Mouse (Mus musculus) left cerebral cortex, postnatal 25 days (tissue): ENCODE results near the gene Tnn. TPM values are rescaled to one million over a fixed set of nuclear protein-coding genes. Genes with fewer than 3 reads are reported as not detected.

Experiments used
- DNase-seq, 2 experiments: peaks; one replicate each; pipeline ENCODE4 v3.0.0; 2022; ENCODE audit warnings: low spot score in 2 of 2, mixed read lengths in 1 of 2
- intact Hi-C: fragments of 180-260 bp; cut with DNase I; formaldehyde crosslinking; loops from one replicate; pipeline ENCODE4 v1.15.1; 2025
- total RNA-seq, 2 experiments: library from RNA; stranded (reverse); gene quantifications; 2 replicates each; pipeline ENCODE4 v1.2.3; 2021

Tnn gene
- total RNA-seq = under 1 TPM; 0.11 to 0.18 TPM

DNA sequence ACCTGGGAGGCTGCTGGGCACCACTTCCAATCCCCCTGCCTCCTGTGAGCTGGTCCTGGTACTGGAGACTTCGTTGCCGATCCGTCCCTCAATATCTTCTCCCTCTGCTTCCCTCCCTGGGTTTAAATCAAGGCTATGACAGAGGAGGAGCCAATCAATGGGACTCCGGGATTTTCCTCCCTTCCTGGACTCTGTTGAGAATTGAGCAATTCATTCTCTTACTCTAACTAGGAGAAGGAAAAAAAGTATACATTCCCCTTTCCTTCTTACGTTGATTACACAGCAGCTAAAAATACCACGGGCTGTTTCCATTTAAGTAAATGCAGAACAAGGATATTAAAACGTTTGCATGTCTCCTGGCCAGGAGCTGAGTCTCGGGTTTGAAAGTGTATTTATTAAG lies at the start of gene Tnn:
Gene Tnn, minus strand, starts transcription at position 101 of the 400 bp plus-strand sequence.
- intact Hi-C loops = no loop called here
- no peak for DNase-seq

DNA sequence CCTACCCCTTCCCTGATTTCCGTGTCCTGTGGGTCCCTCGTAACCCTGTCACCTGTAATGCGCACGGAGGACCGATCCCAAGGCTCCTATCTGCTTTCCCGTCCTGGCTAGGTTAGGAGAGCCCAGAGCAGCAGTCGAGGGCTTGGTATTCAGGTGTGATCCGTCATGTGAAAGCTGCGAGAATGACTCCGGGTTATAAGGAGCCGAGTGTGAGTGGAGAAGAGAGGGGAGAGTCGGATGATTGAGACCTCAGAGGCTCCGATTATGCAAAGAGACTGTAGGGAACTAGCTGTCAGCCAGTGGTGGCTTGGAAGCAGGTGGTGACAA lies 41.9 kb upstream of the Tnn start:
- intact Hi-C loops = loop anchor here (1.0 kb wide), 1 partner anchor 17 kb away; the partner anchor contains the start of gene Cacybp
- DNase-seq = no peak

DNA sequence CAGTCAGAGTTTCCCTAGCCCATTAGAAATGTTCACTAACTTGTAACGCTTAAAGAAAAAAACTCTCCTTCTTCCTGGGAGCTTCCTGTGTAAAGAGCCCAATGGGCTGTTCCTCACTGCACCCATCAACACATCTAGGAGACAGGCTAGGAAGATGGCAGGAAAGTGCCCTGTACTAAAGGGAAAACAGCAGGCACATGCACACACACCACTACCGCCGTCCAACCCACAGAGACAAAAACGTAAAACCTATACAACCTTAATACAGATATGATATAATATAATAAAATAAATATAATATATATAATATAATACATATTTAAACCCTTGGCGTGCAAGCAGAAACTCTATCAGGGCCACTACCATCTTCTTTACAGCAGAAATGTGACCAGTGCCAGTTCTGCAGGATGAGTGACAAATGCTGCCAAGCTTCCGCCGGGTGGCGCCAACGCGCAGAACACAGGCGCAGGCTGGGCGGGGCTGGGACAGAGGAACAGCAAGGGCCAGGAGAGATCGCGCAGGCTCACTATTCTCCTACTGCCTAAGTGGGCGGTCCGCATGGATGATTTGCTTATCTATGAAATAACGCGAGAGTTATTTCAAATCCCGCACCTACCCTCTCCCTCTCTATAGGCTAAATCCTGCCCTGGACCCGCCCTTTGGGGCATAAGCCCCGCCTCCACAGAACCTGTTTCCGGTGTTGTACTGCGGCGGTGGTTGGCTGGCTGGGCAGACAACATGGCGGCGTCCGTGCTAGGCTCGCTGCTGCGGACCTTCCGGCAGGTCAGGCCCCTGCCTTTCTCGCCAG lies 41.4 kb upstream of the Tnn start, which contains the start of gene Mrps14:
Gene Mrps14, plus strand, starts transcription at position 687 of the 808 bp plus-strand sequence.
- DNase-seq = peak; percentile 97 to 100
- intact Hi-C loops = loop anchor here (1.0 kb wide), 1 partner anchor 18 kb away; the partner anchor contains the start of gene Cacybp

DNA sequence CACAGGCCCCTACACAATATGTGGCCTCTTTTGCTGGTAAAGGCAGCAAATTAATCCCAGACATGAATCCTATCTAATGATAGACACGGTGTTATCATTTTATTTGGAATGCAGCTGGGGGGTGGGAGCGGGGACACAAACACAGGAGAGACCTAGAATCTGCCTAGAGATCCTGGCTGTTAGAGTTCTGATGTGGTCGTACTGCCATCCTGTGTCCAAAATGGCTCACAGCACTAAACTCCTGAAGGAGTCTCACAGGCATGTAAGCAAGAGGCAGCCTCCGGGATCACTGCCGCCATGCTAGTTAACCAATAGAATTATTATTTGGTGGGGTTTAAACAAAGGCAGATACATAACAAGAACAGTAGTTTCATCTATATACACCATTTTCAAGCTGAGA lies 31.1 kb upstream of the Tnn start:
- intact Hi-C loops = loop anchor here (5.0 to 10.0 kb wide), 4 partner anchors 87 to 1470 kb away; partner anchors contain the start of gene Tnr
- DNase-seq = peak; percentile 56 to 76

DNA sequence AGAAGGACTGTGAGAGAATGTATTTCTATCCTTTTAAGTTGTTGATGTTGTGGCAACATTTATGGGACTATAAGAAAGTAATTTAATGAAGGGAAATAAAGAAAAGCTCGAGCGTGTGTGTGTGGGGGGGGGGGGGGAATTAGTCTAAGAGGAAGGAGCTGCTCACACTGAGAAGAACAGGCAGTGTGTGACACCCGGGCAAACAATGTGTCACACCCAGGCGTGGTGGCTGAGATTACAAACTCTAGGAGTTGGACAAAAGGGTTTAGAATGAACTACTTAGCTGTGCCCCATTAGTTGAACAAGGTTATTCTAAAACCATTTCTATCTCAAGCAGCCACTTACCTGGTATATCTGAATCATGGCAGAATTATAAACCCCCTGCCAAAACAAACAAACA lies 27.8 kb upstream of the Tnn start:
- intact Hi-C loops = loop anchor here (5.0 to 10.0 kb wide), 4 partner anchors 84 to 1466 kb away; partner anchors contain the start of gene Tnr
- no peak for DNase-seq

DNA sequence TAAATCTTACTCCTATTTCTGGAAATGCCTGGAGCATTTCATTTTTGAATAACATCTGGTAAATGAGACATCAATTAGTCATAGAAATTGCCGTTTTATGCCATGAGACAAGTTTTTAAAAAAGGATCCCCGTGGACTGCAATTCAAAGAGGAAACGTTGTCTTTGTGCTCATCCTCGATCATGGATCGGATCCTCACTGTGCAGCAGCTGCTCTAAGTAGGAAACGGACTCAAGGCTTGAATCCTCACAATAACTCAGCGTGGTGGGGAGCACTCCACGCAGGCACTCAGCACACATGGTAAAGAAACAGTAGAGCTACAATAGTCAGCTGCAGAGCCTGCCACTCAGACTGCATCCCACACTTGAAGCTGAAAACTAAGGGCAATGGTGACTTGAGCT lies 23.5 kb upstream of the Tnn start:
- intact Hi-C loops = loop anchor here (10.0 kb wide), 1 partner anchor 252 kb away; no protein-coding TSS in a partner anchor
- DNase-seq = peak in 1 of 2 experiments; percentile 12

DNA sequence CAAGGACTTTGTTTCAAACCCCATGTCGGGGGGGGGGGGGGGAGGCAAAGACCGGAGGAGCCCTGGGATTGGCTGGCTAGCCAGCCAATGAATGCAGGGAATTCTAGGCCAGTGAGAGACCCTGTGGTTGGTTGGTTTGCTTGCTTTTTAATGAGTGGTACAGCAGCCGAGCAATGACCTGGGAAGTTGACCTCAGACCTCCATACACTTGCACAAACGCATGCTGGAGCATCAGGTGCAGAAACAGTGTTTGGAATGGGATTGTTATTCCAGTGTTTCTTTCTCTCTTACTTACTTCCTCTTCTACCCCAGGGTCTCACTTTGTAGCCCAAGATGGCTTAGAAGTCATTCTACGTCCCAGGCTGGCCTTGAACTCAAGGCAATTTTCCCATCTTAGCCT lies 13.2 kb upstream of the Tnn start:
- intact Hi-C loops = no loop called here
- no peak for DNase-seq

DNA sequence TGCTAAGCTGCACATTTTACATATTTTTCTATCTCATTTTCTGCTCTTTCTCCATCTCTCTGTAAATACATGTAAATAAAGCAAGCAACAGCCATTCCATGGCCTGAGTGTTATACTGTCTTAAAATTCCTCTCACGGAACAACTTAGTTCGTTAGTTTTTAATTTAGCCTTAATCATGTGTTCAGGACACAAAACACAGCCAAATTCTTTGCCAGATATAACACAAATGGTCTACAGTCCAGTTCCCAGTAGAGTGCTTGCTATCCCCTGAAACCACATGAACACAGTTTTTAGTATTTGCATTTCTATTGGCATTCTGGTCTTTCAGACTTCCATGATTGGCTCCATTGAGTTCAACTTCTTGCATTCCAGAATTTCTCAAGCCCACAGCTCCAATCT lies 4.8 kb upstream of the Tnn start:
- intact Hi-C loops = no loop called here
- no peak for DNase-seq

DNA sequence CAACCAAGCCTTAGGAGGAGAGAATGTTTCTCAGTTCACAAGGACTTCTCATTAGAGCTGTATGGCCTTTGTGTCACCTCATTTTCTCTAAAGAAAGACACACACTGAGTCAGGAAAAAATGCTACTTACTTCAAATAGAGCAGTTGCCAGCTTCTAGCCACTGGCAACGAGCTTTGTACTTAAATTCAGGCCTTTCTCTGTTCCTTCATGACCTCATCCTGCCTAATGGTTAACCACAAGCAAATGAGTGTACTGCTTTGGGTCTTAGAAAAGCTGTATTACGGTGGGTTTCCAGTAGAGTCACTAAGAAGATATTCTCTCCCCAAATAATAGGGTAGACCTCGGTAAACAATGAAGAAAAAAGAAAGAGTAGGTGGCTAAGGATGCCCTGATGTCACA lies 2.7 kb downstream of the Tnn start:
- no peak for DNase-seq
- intact Hi-C loops = no loop called here

DNA sequence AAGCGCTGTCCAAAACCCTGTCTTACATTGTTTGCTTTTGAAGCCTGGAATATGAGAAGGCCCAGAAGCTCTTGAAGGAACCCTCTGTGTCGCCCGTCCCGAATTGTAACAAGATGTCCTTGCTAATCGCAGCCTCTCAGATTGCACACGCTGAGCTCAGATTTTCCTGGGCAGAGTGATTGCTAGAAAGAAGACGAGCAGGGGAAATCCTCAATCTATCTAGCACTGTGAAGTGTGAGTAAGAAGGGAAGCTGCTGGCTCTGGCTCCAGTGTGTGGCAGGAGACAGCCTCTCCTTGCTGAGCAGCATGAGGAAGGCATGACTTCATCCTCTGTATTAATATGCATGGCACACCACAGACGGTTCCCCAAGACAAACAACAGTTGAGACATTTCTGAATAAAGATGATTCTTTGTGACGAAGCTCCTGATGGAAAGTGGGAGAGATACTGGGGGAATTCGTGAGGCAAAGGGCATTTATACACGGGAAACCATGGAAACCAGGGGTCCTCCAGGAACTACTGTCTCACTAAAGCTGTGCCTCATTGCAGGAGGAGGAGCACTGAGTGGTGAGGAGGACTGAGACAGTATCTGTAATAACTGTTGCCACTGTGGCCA lies 4.0 kb downstream of the Tnn start:
- intact Hi-C loops = no loop called here
- DNase-seq = peak; percentile 37 to 67

DNA sequence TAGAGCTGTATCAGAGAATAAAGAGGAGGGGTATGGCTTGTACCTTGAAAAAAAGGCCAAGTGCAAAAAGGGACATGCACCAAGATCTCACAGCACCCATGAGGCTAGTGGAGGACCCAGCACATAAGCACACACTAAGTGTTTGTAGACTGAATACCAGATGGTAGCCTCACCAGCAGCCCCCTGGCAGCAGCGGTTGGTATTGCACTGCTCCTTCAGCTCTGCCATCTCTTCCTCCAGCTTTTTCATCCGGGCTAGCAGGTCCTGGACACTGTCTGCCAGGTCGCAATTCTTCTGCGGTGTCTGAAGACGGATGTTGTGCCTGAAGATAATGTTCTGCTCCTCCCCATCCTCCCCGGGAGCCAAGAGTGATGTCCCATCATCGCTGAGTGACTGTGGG lies 6.1 kb downstream of the Tnn start:
- no peak for DNase-seq
- intact Hi-C loops = no loop called here

DNA sequence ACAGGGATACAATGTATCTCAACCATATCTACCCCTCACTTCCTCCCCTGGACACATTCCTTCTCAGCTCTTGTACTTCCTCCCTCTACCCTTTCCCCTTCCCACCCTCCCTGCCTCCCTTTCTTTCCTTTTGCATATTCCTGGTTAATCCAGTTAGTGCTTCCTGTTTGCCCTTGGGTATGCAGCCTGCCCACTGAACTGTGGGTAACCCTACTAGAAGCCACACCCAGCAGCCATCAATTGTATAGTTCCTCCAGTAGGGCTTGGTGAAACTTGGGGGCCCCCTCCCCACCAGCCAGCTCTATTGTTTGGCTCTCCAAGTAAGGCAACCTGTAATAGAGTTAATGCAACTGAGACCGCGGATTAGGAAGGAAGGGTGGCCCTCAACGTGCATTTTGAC lies 7.8 kb downstream of the Tnn start:
- intact Hi-C loops = no loop called here
- DNase-seq = no peak

DNA sequence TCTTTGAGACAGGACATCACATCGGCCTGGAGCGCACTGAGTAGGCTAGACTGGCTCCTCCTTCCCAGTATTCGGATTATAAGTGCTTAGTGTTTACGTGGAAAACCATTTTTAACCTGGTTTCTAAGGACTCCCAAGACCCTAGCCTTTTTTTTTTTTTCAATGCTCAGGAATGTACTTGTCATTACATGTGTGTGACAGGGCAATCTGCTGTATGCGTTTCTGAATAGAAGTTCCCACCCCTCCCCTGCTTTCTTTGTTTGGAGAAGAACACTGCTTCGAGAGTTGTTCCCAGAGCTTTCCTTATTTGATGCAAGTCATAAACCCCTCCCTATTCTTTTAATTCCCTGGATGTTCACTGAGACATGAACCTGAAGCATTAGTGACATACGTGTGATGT lies 9.0 kb downstream of the Tnn start:
- intact Hi-C loops = no loop called here
- DNase-seq = no peak

DNA sequence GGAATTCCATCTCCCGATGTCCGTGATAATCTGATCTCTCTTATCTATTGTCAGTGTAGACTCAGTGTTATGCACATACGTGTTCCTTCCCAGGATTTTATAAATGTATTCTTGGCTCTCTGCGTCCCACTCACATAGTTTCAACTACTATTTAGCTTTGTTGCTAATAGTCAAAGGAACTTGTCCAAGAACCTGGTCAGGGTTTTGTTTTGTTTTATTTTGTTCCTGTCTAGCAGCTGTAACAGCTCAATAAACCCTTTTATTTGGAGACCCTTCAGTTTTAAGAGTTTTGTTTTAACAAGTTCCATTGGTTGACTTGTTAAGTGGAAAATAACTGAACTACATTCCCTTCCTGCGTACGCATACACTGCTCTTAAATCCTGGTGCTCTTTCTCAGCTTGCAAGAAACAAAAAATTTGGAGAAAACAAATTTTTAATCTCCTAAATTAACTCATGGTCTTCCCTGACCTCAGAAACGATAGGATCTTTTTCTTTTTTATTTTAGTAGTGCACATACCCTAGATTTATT lies 17.0 kb downstream of the Tnn start:
- intact Hi-C loops = no loop called here
- no peak for DNase-seq

DNA sequence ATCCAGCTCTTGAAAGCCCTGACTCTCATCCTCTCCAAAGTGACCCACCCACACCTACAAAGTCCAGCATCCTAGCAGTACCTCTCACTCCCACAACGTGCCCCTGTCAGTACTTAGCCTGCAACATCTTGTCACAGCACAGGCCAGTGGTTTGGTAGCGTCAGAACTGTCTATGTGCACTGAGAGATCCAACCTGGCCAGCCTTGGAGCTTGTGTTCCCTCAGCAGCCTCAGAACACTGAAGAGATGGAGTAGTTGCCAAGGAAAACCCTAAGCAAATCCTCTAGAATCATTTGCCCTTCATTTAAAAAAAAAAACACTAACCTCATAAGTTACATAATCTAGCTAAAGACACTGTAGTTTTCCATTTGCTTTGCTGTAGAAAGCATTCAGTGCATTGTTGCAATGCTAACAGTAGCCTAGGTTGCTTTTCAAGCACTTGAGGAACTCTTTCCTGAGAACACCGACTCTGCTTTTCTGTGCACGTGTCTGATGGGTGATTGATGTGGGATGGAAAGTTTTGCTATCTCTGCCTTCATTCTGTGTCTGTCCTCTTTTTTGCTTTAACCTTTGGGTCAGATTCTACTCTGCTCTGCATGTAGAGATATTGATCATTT lies 19.8 kb downstream of the Tnn start:
- DNase-seq = no peak
- intact Hi-C loops = no loop called here

DNA sequence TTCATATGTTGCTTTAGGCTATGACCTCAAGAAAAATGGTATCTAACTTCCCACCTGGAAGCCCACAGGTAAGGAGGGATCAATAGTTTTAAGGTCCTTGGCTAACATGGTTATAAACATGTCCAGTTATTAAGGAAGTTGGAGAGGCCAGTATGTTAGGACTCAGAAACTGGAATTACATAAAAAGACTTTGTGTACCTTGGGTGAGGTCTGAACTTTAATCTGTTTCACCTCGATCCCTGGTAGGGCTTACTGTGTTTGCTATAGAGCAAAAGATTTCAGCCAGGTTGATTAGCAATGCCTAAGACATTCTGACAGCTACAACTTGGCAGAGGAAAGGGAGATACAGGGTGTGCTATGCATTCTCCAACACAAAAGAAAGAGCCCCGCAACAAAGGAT lies 29.4 kb downstream of the Tnn start:
- intact Hi-C loops = no loop called here
- DNase-seq = no peak

DNA sequence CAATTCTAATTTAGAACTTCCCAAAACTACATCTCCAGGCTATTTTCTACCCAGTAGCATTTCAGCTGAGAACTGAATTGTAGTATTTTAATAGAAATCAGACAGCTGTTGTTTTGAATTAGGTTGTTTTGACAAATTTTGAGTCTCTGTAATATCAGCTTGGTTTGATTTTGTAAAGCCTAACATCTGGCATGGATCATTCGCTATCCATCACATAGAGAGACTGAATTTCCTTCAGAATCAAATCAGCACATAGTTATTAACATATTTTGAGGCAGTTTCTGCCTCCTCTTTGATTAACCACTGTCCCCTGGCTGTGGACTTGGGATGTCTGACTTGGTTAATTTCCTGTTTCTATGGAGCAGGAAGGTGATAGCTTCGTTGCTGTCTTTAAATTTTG lies 44.8 kb downstream of the Tnn start:
- no peak for DNase-seq
- intact Hi-C loops = no loop called here

DNA sequence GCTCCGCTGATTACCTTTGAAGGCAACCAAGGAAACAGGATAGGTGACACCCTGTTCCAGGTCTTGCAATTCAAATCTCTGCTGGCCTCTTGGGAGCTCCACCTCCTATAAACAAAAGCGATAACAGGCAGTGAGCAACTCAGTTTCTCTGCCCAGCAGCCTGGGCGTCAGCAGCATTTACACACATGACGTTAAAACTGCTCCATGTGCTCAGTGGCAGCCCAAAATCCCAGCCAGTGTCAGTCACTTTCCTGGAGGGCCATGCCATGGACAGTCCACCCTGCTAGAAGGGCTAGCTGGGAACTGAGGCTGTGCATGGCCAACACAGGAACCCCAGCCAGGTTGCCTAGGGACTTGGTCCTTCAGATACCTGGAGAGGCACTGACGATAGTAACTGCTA lies 48.0 kb downstream of the Tnn start:
- DNase-seq = no peak
- intact Hi-C loops = no loop called here

DNA sequence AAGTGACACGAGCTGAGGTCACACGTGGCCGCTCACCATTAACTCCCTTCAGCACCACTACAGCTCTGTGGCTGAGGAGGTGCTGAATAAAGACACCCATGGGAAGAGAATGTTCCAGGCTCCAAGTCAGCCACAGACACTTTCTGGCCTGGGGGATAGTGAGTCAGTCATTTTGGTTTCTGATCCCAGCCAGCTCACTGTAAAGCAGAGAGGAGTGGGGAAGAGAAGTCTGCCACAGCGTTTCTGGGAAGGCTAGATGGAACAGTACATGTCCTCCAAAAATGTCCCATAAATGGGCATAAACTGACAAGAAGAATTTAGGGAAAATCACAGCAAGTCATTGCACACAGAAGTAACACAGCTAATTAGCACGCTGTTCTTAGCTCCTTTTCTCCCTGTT lies 52.4 kb downstream of the Tnn start:
- intact Hi-C loops = no loop called here
- peak; percentile 30 to 80 for DNase-seq

DNA sequence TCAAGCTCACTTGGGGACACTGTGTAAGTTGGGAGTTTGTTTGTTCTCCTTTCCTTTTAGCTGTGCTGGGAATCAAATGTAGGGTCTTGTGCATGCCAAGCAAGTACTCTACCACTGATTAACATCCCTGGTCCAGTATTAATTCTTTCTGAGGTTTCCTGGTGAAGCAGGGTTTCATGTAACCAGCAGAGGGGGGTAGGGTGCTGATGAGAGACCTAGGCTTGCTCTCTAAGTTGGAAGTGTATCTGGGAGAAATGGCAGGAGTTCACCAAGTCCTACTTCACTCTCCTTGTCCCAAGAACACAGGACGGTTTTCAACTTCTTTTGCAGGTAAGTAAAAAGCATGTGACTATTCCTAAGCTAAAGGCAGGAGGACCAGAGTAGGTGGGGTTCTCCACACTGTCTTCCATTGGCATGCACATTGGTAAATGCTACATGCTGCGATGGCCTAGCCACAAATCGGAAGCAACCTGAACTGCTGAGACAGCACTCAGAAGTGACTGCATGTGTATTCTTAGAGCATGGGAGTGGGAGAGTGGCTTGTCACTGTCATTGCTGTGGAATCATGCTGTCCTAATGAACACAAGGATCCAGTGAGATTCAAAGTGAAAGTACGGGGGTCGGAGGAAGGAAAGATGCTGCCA lies 53.6 kb downstream of the Tnn start:
- peak in 1 of 2 experiments; percentile 6 for DNase-seq

More for the DNA sequence above, 53.6 kb downstream of the Tnn start:
- intact Hi-C loops = loop anchor here (5.0 kb wide), 1 partner anchor 83 kb away; no protein-coding TSS in a partner anchor
